In genomic region chr6:115178826-115179225, GRCm38 (mm10) we compare ENCODE assay signal across 10 mouse cellular contexts. TPM values are rescaled to one million over a fixed set of nuclear protein-coding genes. Genes with fewer than 3 reads are reported as not detected.
DNase-seq lines count a peak whose midpoint lies in the region; ATAC-seq lines count a peak whose summit lies in the region.
"Had no signal": no experiment of that assay in that cellular context is flagged by ENCODE, and none has a peak within 500 bp of the region (broad histone marks: within the 10 kb centered on the region; RNA-seq: fewer than 3 reads in every experiment).

No protein-coding gene starts in this region.

- H3K27ac ChIP-seq in liver, embryonic 12.5 days: no peak overlapping the region
- no peak overlapping the region for H3K27ac ChIP-seq in intestine, embryonic 15.5 days
- H3K27ac ChIP-seq: lung, embryonic 15.5 days had no signal

- H3K4me1 ChIP-seq in liver, embryonic 12.5 days: no peaks in the 10 kb centered on the region
- H3K4me1 ChIP-seq in intestine, embryonic 15.5 days (replicated peaks): no peaks in the 10 kb centered on the region
- H3K4me1 ChIP-seq: lung, embryonic 15.5 days had no signal

- no peaks in the 10 kb centered on the region for H3K36me3 ChIP-seq in liver, embryonic 12.5 days
- H3K36me3 ChIP-seq in intestine, embryonic 15.5 days: no peaks in the 10 kb centered on the region
- H3K36me3 ChIP-seq: lung, embryonic 15.5 days had no signal

- no peak overlapping the region for H3K4me3 ChIP-seq in liver, embryonic 12.5 days
- H3K4me3 ChIP-seq in intestine, embryonic 15.5 days (replicated peaks): no peak overlapping the region
- H3K4me3 ChIP-seq: lung, embryonic 15.5 days had no signal

- ATAC-seq in liver, embryonic 12.5 days: no peak
- no peak for ATAC-seq in intestine, embryonic 15.5 days

- H3K9me3 ChIP-seq in liver, embryonic 12.5 days (replicated peaks): no peaks in the 10 kb centered on the region
- H3K9me3 ChIP-seq in intestine, embryonic 15.5 days: no peaks in the 10 kb centered on the region
- H3K9me3 ChIP-seq: lung, embryonic 15.5 days had no signal

- WGBS in liver, embryonic 12.5 days (ENCODE audit: insufficient replicate concordance): 16% methylated on average over 3 of the region's 3 CpGs
- WGBS in intestine, embryonic 15.5 days: 24% methylated on average over 3 of the region's 3 CpGs

- intact Hi-C loops in gastrocnemius, postnatal 14 days (cut with DNase I; ENCODE audit: low total_unique reads): loop anchor here (5.0 to 10.0 kb wide), 2 partner anchors 43 to 86 kb away; no protein-coding TSS in a partner anchor
- intact Hi-C loops in left cerebral cortex, postnatal 25 days (cut with DNase I): loop anchor here (5.0 kb wide), 1 partner anchor 33 kb away; no protein-coding TSS in a partner anchor

- H3K27me3 ChIP-seq in liver, embryonic 12.5 days (replicated peaks): no peaks in the 10 kb centered on the region
- no peaks in the 10 kb centered on the region for H3K27me3 ChIP-seq in intestine, embryonic 15.5 days (replicated peaks)
- H3K27me3 ChIP-seq: lung, embryonic 15.5 days had no signal

- no peak overlapping the region for H3K4me2 ChIP-seq in liver, embryonic 12.5 days
- no peak overlapping the region for H3K4me2 ChIP-seq in intestine, embryonic 15.5 days (replicated peaks)
- H3K4me2 ChIP-seq: lung, embryonic 15.5 days had no signal

- DNase-seq in liver (peak; percentile 52), ZHBTc4 (ENCODE audit: low read depth, low spot score) (peak; percentile 49)
- peak; percentile 22 for DNase-seq in gastrocnemius, postnatal 14 days
- peak; percentile 68 for DNase-seq in mesoderm, embryonic 11.5 days (ENCODE audit: low read depth, low spot score)
- no peak for DNase-seq in left cerebral cortex, postnatal 25 days (ENCODE audit: low spot score in 2 of 2)
- no peak for DNase-seq in cerebellum, postnatal 4 days (ENCODE audit: low spot score in 2 of 2)

- H3K9ac ChIP-seq in liver, embryonic 12.5 days: no peak overlapping the region
- H3K9ac ChIP-seq in intestine, embryonic 15.5 days: no peak overlapping the region
- H3K9ac ChIP-seq: lung, embryonic 15.5 days had no signal

RNA-seq across cellular contexts. Expression of gene Syn2, which starts 44.1 kb away (rescaled TPM):
- 0.12 TPM in 1 of 2 replicates, not detected in the other for polyA plus RNA-seq in liver, embryonic 12.5 days (2016; fragmentation: Nextera tagmentation; extraction: Ambion mirVana)
- 1 to 10 TPM; 2.2 to 2.8 TPM for total RNA-seq in gastrocnemius, postnatal 14 days (2021)
- 3.3 and 3.5 TPM in 2 replicates for polyA plus RNA-seq in intestine, embryonic 15.5 days (2015; fragmentation: Nextera tagmentation; extraction: Ambion mirVana)
- 100 to 1,000 TPM; 471 to 488 TPM for total RNA-seq in left cerebral cortex, postnatal 25 days (2021)

RNA-seq across cellular contexts. Expression of gene Gm17482, which starts 48.3 kb away (rescaled TPM):
- polyA plus RNA-seq in liver, embryonic 12.5 days (2016; fragmentation: Nextera tagmentation; extraction: Ambion mirVana): not detected in 2 replicates
- total RNA-seq in gastrocnemius, postnatal 14 days (2021): not detected
- polyA plus RNA-seq in intestine, embryonic 15.5 days (2015; fragmentation: Nextera tagmentation; extraction: Ambion mirVana): not detected in 2 replicates
- total RNA-seq in left cerebral cortex, postnatal 25 days (2021): not detected
- polyA plus RNA-seq: lung, embryonic 15.5 days; testis, adult 2 months had no signal

Comparison
In these comparisons a context has a peak if more than half of its experiments do, and no peak if none do; other contexts are left out.
1. DNase-seq: peak in liver (single experiment), ZHBTc4 (single experiment), gastrocnemius, postnatal 14 days (single experiment) and mesoderm, embryonic 11.5 days (single experiment); none in left cerebral cortex, postnatal 25 days (0 of 2) and cerebellum, postnatal 4 days (0 of 2).
2. RNA of gene Syn2, which starts 44.1 kb away (total RNA-seq): 471 to 488 TPM in left cerebral cortex, postnatal 25 days; 2.2 to 2.8 TPM in gastrocnemius, postnatal 14 days; every median in the first group is over 100 times any median in the second.